Mouse (Mus musculus) intestine, embryonic 16.5 days (tissue): Measurements from ENCODE around the gene Fem1b. TPM values are rescaled to one million over a fixed set of nuclear protein-coding genes. Genes with fewer than 3 reads are reported as not detected.

Source experiments
- ATAC-seq: fragments of 200-750 bp; cut with Nextera tagmentation; 2 replicates; pipeline ENCODE4 v1.8.0; 2017; ENCODE audit warnings: moderate TSS enrichment, moderate library complexity
- H3K27ac ChIP-seq: fragments of 300-500 bp; sonication (generic); 2 replicates; pipeline ENCODE4 v1.5.1; 2014; ENCODE audit warnings: mild to moderate bottlenecking, low read length
- H3K27me3 ChIP-seq: fragments of 300-500 bp; sonication (generic); replicated peaks from 2 replicates; pipeline ENCODE4 v1.6.1; 2014; ENCODE audit warnings: low read length, control low read depth, mixed read lengths; ENCODE audit not compliant: control insufficient read depth, insufficient read depth
- H3K36me3 ChIP-seq: fragments of 300-500 bp; sonication (generic); 2 replicates; pipeline ENCODE4 v1.6.1; 2014; ENCODE audit warnings: low read length, control low read depth; ENCODE audit not compliant: control insufficient read depth, insufficient read depth
- H3K4me1 ChIP-seq: fragments of 300-500 bp; sonication (generic); 2 replicates; pipeline ENCODE4 v1.6.1; 2014; ENCODE audit warnings: low read length, control low read depth, mixed read lengths; ENCODE audit not compliant: control insufficient read depth, insufficient read depth
- H3K4me2 ChIP-seq: fragments of 300-500 bp; sonication (generic); 2 replicates; pipeline ENCODE4 v1.6.1; 2014; ENCODE audit warnings: low read depth, low read length, control low read depth
- H3K4me3 ChIP-seq: fragments of 300-500 bp; sonication (generic); 2 replicates; pipeline ENCODE4 v1.5.1; 2014; ENCODE audit warnings: mild to moderate bottlenecking, low read length
- H3K9ac ChIP-seq: fragments of 300-500 bp; sonication (generic); 2 replicates; pipeline ENCODE4 v1.6.1; 2014; ENCODE audit warnings: low read depth, low read length
- H3K9me3 ChIP-seq: fragments of 300-500 bp; sonication (generic); 2 replicates; pipeline ENCODE4 v1.6.1; 2016; ENCODE audit warnings: low read length, control low read depth; ENCODE audit not compliant: control insufficient read depth
- WGBS: fragments of 180-500 bp; shearing (Covaris S2); extraction: QIAGEN DNeasy Blood & Tissue Kit; methylation state at CpG from one replicate; pipeline ENCODE4 v1.1.7; 2014; 5-methylcytosine and 5-hydroxymethylcytosine counted together
- polyA plus RNA-seq: library from polyadenylated mRNA; unstranded; fragments of >200 nt; fragmentation: Nextera tagmentation; extraction: Ambion mirVana; gene quantifications from 2 replicates; pipeline ENCODE4 v1.2.1, GENCODE M21; 2015

Fem1b gene
- polyA plus RNA-seq, 1 experiment from 2014 or later = 12.2 TPM

DNA sequence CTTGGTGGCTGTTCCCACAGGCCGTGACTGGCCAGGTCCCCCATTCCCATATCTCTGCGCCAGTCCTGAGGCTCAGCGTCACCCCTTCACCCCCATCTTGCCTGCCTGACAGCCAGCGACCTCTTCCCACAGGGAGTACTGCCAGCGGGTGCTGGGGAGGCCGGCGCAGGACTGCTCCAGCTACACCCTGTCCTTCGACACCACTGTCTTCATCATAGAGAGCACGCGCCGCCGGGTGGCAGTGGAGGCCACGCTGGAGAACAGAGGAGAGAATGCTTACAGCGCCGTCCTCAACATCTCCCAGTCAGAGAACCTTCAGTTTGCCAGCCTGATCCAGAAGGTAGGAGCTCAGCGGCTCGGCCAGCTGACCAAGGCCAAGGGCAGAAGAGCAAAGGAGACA is 44.3 kb downstream of the Fem1b start:
- no peaks in the 10 kb centered on the region for H3K9me3 ChIP-seq
- no peaks in the 10 kb centered on the region for H3K36me3 ChIP-seq
- no peak for ATAC-seq
- no peaks in the 10 kb centered on the region for H3K4me1 ChIP-seq
- no peaks in the 10 kb centered on the region for H3K27me3 ChIP-seq
- no peak overlapping the region for H3K4me2 ChIP-seq
- H3K4me3 ChIP-seq = no peak overlapping the region
- H3K9ac ChIP-seq = no peak overlapping the region
- WGBS = 67% methylated on average over 17 of the region's 17 CpGs
- H3K27ac ChIP-seq = no peak overlapping the region

DNA sequence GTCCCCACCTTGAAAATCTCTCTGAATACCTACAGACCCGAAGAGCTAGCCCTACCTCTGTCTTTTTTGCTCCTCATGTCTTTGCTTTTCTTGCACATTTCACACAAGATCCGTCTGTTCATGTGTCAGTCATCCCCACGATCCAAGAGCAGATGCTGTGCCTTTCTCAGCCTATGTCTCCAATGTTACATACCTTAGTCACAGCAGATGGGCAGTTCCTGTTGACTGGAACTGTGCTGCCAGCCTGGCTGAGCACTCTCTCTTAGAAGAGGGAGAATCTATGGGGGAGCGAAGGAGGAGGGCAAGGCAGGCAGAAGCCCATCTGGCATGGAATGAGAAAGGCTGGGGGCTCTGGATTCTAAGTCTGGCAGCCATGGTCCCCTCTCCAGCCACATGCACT is 46.4 kb downstream of the Fem1b start:
- no peaks in the 10 kb centered on the region for H3K9me3 ChIP-seq
- WGBS = 78% methylated on average over 4 of the region's 4 CpGs
- H3K4me1 ChIP-seq = no peaks in the 10 kb centered on the region
- H3K9ac ChIP-seq = no peak overlapping the region
- H3K4me3 ChIP-seq = no peak overlapping the region
- H3K27me3 ChIP-seq = no peaks in the 10 kb centered on the region
- H3K27ac ChIP-seq = no peak overlapping the region
- no peak for ATAC-seq
- H3K36me3 ChIP-seq = no peaks in the 10 kb centered on the region
- H3K4me2 ChIP-seq = no peak overlapping the region

DNA sequence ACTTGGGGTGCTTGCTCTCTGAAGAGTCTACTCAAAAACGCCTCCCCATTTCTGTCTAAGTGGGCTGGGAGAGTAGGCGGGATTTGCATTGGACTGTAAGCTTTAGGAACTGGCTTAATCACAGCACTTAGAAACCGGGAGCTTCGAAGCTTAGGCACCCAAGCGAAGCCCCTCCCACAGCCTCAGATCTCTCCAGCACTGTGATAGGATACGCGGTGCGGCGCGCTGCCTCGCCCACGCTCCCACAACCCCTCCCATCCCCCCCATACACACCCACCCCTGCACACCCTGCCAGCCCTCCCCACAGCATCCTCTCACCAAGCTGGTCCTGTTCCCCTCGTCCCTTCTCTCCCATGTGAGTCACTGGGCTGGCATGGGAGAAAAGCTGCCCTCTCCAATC is 48.3 kb downstream of the Fem1b start:
- WGBS = 12% methylated on average over 13 of the region's 13 CpGs
- 0 out of 2 replicates have a peak, but pooled peaks have one; percentile 36 for ATAC-seq

GRCm38 (mm10) chr9:62759601-62760000 is 52.1 kb downstream of the Fem1b start:
- Histone ChIP-seq H3K27ac (no peak overlapping the region), H3K4me3 (no peak overlapping the region), H3K4me1 (no peaks in the 10 kb centered on the region), H3K9me3 (no peaks in the 10 kb centered on the region), H3K9ac (no peak overlapping the region), H3K4me2 (no peak overlapping the region), H3K27me3 (no peaks in the 10 kb centered on the region), H3K36me3 (no peaks in the 10 kb centered on the region)
- 55% methylated on average over 3 of the region's 3 CpGs for WGBS
- ATAC-seq = no peak

More for the DNA sequence above, 48.3 kb downstream of the Fem1b start:
- no peaks in the 10 kb centered on the region for H3K9me3 ChIP-seq
- no peaks in the 10 kb centered on the region for H3K36me3 ChIP-seq
- 0 out of 2 replicates have a peak overlapping the region, but pooled peaks have one; percentile 10 for H3K9ac ChIP-seq
- H3K4me1 ChIP-seq = no peaks in the 10 kb centered on the region
- H3K27me3 ChIP-seq = no peaks in the 10 kb centered on the region
- H3K4me2 ChIP-seq = peak overlapping the region; percentile 37; the same call in 1 of the 2 replicates
- H3K27ac ChIP-seq = no peak overlapping the region
- H3K4me3 ChIP-seq = no peak overlapping the region

DNA sequence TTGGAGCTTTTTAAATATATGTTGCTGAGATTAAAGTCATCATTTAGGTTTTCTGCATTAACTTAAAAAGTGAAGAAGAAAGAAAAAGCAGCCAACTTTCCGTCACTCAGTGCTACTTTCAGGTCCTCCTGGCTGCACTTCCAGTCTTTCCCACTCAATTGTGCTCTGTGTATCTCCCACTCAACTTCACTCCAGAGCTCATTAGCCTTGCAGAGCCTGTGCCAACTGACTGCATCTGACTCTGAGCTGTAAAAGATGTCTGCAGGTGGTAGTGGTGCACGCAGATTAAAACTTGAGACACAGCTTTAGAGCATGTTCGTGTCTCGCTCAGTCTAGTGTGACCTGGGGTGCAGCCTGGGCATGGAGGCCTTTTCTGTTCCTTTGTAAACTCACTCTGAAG is 53.4 kb downstream of the Fem1b start:
- Histone ChIP-seq H3K9ac (no peak overlapping the region), H3K27ac (no peak overlapping the region), H3K4me2 (no peak overlapping the region), H3K4me3 (no peak overlapping the region), H3K9me3 (no peaks in the 10 kb centered on the region), H3K36me3 (no peaks in the 10 kb centered on the region), H3K27me3 (no peaks in the 10 kb centered on the region), H3K4me1 (no peaks in the 10 kb centered on the region)
- ATAC-seq = no peak
- 78% methylated on average over 4 of the region's 4 CpGs for WGBS

GRCm38 (mm10) chr9:62750381-62750780 is 61.4 kb downstream of the Fem1b start:
- H3K27me3 ChIP-seq = no peaks in the 10 kb centered on the region
- no peaks in the 10 kb centered on the region for H3K9me3 ChIP-seq
- H3K36me3 ChIP-seq = no peaks in the 10 kb centered on the region
- no peak for ATAC-seq
- H3K4me2 ChIP-seq = no peak overlapping the region
- H3K4me1 ChIP-seq = no peaks in the 10 kb centered on the region
- H3K27ac ChIP-seq = no peak overlapping the region
- no peak overlapping the region for H3K4me3 ChIP-seq
- no peak overlapping the region for H3K9ac ChIP-seq
- WGBS = 87% methylated on average over 11 of the region's 11 CpGs

DNA sequence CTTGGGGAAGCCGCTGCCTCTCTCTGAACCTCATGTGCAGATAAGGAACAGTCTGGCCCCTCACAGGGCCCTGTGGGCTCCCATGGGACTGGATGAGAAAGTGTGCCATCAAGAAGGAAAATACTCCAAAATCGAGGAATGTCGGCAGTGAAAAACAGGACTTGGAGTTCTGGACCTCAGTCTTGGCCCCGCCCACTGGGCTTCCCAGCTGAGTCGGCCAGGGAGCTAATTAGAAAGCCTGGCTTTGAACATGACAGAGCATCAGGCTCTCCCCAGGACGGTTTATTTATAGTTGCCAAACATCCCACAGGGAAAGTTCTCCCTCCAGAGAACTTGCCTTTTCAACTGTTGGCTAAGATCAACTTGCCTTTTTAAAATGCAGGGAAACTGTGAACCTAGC is 62.1 kb downstream of the Fem1b start:
- H3K9ac ChIP-seq = no peak overlapping the region
- H3K4me1 ChIP-seq = no peaks in the 10 kb centered on the region
- no peaks in the 10 kb centered on the region for H3K36me3 ChIP-seq
- H3K4me2 ChIP-seq = no peak overlapping the region
- no peaks in the 10 kb centered on the region for H3K9me3 ChIP-seq
- no peak overlapping the region for H3K4me3 ChIP-seq
- no peaks in the 10 kb centered on the region for H3K27me3 ChIP-seq
- no peak for ATAC-seq
- 59% methylated on average over 6 of the region's 6 CpGs for WGBS
- H3K27ac ChIP-seq = no peak overlapping the region

- 67% methylated on average over 6 of the region's 6 CpGs for WGBS
- Histone ChIP-seq H3K27ac (no peak overlapping the region), H3K27me3 (no peaks in the 10 kb centered on the region), H3K9me3 (no peaks in the 10 kb centered on the region), H3K4me3 (no peak overlapping the region), H3K9ac (no peak overlapping the region), H3K36me3 (no peaks in the 10 kb centered on the region), H3K4me2 (no peak overlapping the region), H3K4me1 (no peaks in the 10 kb centered on the region)
- no peak for ATAC-seq
These were observed 65.1 kb downstream of the Fem1b start for GRCm38 (mm10) chr9:62746646-62747045.

- Histone ChIP-seq H3K4me2 (no peak overlapping the region), H3K4me3 (no peak overlapping the region), H3K36me3 (no peaks in the 10 kb centered on the region), H3K4me1 (no peaks in the 10 kb centered on the region), H3K9me3 (no peaks in the 10 kb centered on the region), H3K27ac (no peak overlapping the region), H3K27me3 (no peaks in the 10 kb centered on the region), H3K9ac (no peak overlapping the region)
- 54% methylated on average over 7 of the region's 7 CpGs for WGBS
- ATAC-seq = no peak
These were observed 67.0 kb downstream of the Fem1b start for GRCm38 (mm10) chr9:62744558-62745275.
